Mouse (Mus musculus) liver, adult 2 months (tissue): ENCODE results near the gene Tenm3. TPM values are rescaled to one million over a fixed set of nuclear protein-coding genes. Genes with fewer than 3 reads are reported as not detected.

Source experiments
- DNase-seq: peaks from one replicate; pipeline ENCODE4 v3.0.0-alpha.2; 2011; ENCODE audit warnings: low read depth, low spot score; ENCODE audit errors: extremely low read depth
- H3K27ac ChIP-seq: fragments of 200-500 bp; replicated peaks from 2 replicates; pipeline ENCODE4 v1.5.1; 2012; ENCODE audit warnings: low read depth, mild to moderate bottlenecking, control low read depth, inconsistent platforms, low read length; ENCODE audit not compliant: insufficient read depth
- H3K27me3 ChIP-seq: fragments of 200-500 bp; 2 replicates; pipeline ENCODE4 v1.6.1; 2012; ENCODE audit warnings: mild to moderate bottlenecking, moderate library complexity, low read length, inconsistent platforms; ENCODE audit not compliant: control insufficient read depth, insufficient read depth
- H3K36me3 ChIP-seq: fragments of 200-500 bp; 2 replicates; pipeline ENCODE4 v1.6.1; 2012; ENCODE audit warnings: low read length, inconsistent platforms; ENCODE audit not compliant: control insufficient read depth, insufficient read depth
- H3K4me1 ChIP-seq: fragments of 200-500 bp; 2 replicates; pipeline ENCODE4 v1.6.1; 2011; ENCODE audit warnings: low read length; ENCODE audit not compliant: control insufficient read depth, insufficient read depth
- H3K4me3 ChIP-seq: fragments of 200-500 bp; 2 replicates; pipeline ENCODE4 v1.5.1; 2011; ENCODE audit warnings: low read depth, mild to moderate bottlenecking, control low read depth, low read length, moderate library complexity; ENCODE audit not compliant: insufficient read depth
- H3K79me2 ChIP-seq: fragments of 200-500 bp; 2 replicates; pipeline ENCODE4 v1.6.1; 2012; ENCODE audit warnings: inconsistent platforms, mild to moderate bottlenecking, low read length, moderate library complexity; ENCODE audit not compliant: control insufficient read depth, insufficient read depth
- H3K9ac ChIP-seq: fragments of 200-500 bp; 2 replicates; pipeline ENCODE4 v1.6.1; 2012; ENCODE audit warnings: low read depth, mild to moderate bottlenecking, control low read depth, inconsistent platforms, low read length
- CTCF ChIP-seq: fragments of 200-500 bp; IDR thresholded peaks from 2 replicates; pipeline ENCODE4 v1.5.1; 2011; ENCODE audit warnings: low read depth, low read length, control low read depth
- POLR2A ChIP-seq: fragments of 200-500 bp; IDR thresholded peaks from 2 replicates; pipeline ENCODE4 v1.6.1; 2011; ENCODE audit warnings: low read length, control low read depth; ENCODE audit not compliant: insufficient read depth; ENCODE audit errors: extremely low read depth
- WGBS: fragments of 180-500 bp; shearing (Covaris S2); methylation state at CpG from one replicate; pipeline ENCODE4 v1.1.7; 2018; 5-methylcytosine and 5-hydroxymethylcytosine counted together
- polyA plus RNA-seq: library from polyadenylated mRNA; depleted of rRNA; stranded (reverse); fragments of >200 nt; gene quantifications from 2 replicates; pipeline ENCODE4 v1.2.3, GENCODE M21; 2012
- total RNA-seq: library from RNA; depleted of rRNA; stranded (reverse); fragments of >200 nt; gene quantifications from 2 replicates; pipeline ENCODE4 v1.2.3, GENCODE M21; 2014

Tenm3 gene
- total and polyA plus RNA-seq, 2 experiments: 5.3 to 12.5 TPM

GRCm38 (mm10) chr8:48425101-48425500, 418.6 kb downstream of the Tenm3 start:
- 91% methylated on average over 11 of the region's 11 CpGs for WGBS
- Histone ChIP-seq H3K4me3 (no peak overlapping the region), H3K36me3 (no peaks in the 10 kb centered on the region), H3K27me3 (no peaks in the 10 kb centered on the region; the same call in 1 of the 2 replicates), H3K79me2 (no peaks in the 10 kb centered on the region), H3K9ac (no peak overlapping the region), H3K4me1 (no peaks in the 10 kb centered on the region), H3K27ac (no peak overlapping the region)
- DNase-seq: no peak
- TF ChIP-seq CTCF (no peak), POLR2A (no peak)

- no peaks in the 10 kb centered on the region for H3K79me2 ChIP-seq
- 94% methylated on average over 11 of the region's 11 CpGs for WGBS
- TF ChIP-seq POLR2A: no peak
- no peak for TF ChIP-seq CTCF
- H3K9ac ChIP-seq: no peak overlapping the region
- H3K27me3 ChIP-seq: no peaks in the 10 kb centered on the region
- peaks cover 14% of the 10 kb centered on the region for H3K36me3 ChIP-seq
- no peak overlapping the region for H3K4me3 ChIP-seq
- no peak for DNase-seq
- no peak overlapping the region for H3K27ac ChIP-seq
- no peaks in the 10 kb centered on the region for H3K4me1 ChIP-seq
These were observed 426.0 kb downstream of the Tenm3 start for GRCm38 (mm10) chr8:48417714-48418113.

- peaks cover 16% of the 10 kb centered on the region for H3K36me3 ChIP-seq
- DNase-seq: no peak
- no peak overlapping the region for H3K9ac ChIP-seq
- WGBS: 96% methylated on average over 8 of the region's 8 CpGs
- H3K4me3 ChIP-seq: no peak overlapping the region
- no peaks in the 10 kb centered on the region for H3K4me1 ChIP-seq
- no peaks in the 10 kb centered on the region for H3K27me3 ChIP-seq
- no peak overlapping the region for H3K27ac ChIP-seq
- H3K79me2 ChIP-seq: no peaks in the 10 kb centered on the region
- TF ChIP-seq CTCF: no peak
- TF ChIP-seq POLR2A: no peak
These were observed 432.8 kb downstream of the Tenm3 start for GRCm38 (mm10) chr8:48410916-48411315.

- DNase-seq: no peak
These were observed 443.2 kb downstream of the Tenm3 start for GRCm38 (mm10) chr8:48400572-48400972.

GRCm38 (mm10) chr8:48385833-48386232, 457.9 kb downstream of the Tenm3 start:
- H3K9ac ChIP-seq: no peak overlapping the region
- no peak overlapping the region for H3K27ac ChIP-seq
- WGBS: 89% methylated on average over 10 of the region's 10 CpGs
- no peaks in the 10 kb centered on the region for H3K36me3 ChIP-seq
- TF ChIP-seq POLR2A: no peak
- TF ChIP-seq CTCF: no peak
- no peaks in the 10 kb centered on the region for H3K79me2 ChIP-seq
- no peak overlapping the region for H3K4me3 ChIP-seq
- no peak for DNase-seq
- no peaks in the 10 kb centered on the region for H3K4me1 ChIP-seq
- H3K27me3 ChIP-seq: no peaks in the 10 kb centered on the region

More at GRCm38 (mm10) chr8:48400572-48400972, 443.2 kb downstream of the Tenm3 start:
- 84% methylated on average over 12 of the region's 12 CpGs for WGBS
- no peak for TF ChIP-seq CTCF
- no peak for TF ChIP-seq POLR2A
- Histone ChIP-seq H3K9ac (no peak overlapping the region), H3K79me2 (no peaks in the 10 kb centered on the region), H3K27me3 (no peaks in the 10 kb centered on the region), H3K36me3 (no peaks in the 10 kb centered on the region), H3K4me1 (no peaks in the 10 kb centered on the region), H3K4me3 (no peak overlapping the region), H3K27ac (no peak overlapping the region)

- no peak for DNase-seq
- no peak for TF ChIP-seq CTCF
- 90% methylated on average over 12 of the region's 12 CpGs for WGBS
These were observed 463.7 kb downstream of the Tenm3 start for GRCm38 (mm10) chr8:48380035-48380434.

More at GRCm38 (mm10) chr8:48380035-48380434, 463.7 kb downstream of the Tenm3 start:
- Histone ChIP-seq H3K27me3 (no peaks in the 10 kb centered on the region), H3K79me2 (no peaks in the 10 kb centered on the region), H3K27ac (no peak overlapping the region), H3K36me3 (no peaks in the 10 kb centered on the region), H3K4me3 (no peak overlapping the region), H3K4me1 (no peaks in the 10 kb centered on the region), H3K9ac (no peak overlapping the region)
